Mouse (Mus musculus) embryonic fibroblast, embryonic 13.5 days (primary cell): ENCODE results near the gene Iffo1.

Experiments
- CTCF ChIP-seq: IDR thresholded peaks from 2 replicates; pipeline ENCODE4 v1.5.1; 2011; ENCODE audit warnings: mild to moderate bottlenecking, control low read depth, low read length, moderate library complexity, borderline replicate concordance; ENCODE audit not compliant: insufficient read depth
- POLR2A ChIP-seq: IDR thresholded peaks from 2 replicates; pipeline ENCODE4 v1.6.1; 2011; ENCODE audit warnings: low read depth, mild to moderate bottlenecking, control low read depth, low read length, moderate library complexity

DNA sequence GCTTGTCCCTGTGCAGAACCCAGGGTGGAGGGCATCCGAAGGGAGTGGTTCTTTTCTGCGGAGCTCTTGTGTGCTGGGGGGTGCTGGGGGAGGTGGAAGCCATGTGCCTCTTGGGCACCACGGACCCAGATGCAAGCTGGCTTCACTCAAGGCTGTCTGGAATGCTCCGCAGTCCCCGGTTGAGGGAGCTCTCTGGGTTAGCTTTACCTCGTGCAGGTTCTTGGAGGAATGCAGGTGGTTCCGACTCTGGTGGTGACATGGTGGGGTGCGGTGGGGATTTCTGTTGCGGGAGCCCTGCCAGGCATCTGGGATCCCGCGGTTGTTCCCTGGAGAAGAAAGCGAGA lies 47.7 kb upstream of the Iffo1 start:
- TF ChIP-seq POLR2A (no peak), CTCF (no peak)
